Mouse (Mus musculus) midbrain, embryonic 16.5 days (tissue): Measurements from ENCODE around the gene Zfp646. TPM values are rescaled to one million over a fixed set of nuclear protein-coding genes. Genes with fewer than 3 reads are reported as not detected.

Experiments used
- ATAC-seq: fragments of 200-750 bp; cut with Nextera tagmentation; 2 replicates; pipeline ENCODE4 v1.8.0; 2017; ENCODE audit warnings: moderate TSS enrichment
- H3K27ac ChIP-seq: fragments of 300-500 bp; sonication (generic); 2 replicates; pipeline ENCODE4 v1.5.1; 2014; ENCODE audit warnings: mild to moderate bottlenecking, low read length, mixed read lengths
- H3K27me3 ChIP-seq: fragments of 300-500 bp; sonication (generic); 2 replicates; pipeline ENCODE4 v1.6.1; 2014; ENCODE audit warnings: low read depth, low read length, mixed read lengths; ENCODE audit not compliant: control insufficient read depth, insufficient read depth
- H3K36me3 ChIP-seq: fragments of 300-500 bp; sonication (generic); 2 replicates; pipeline ENCODE4 v1.6.1; 2014; ENCODE audit warnings: mild to moderate bottlenecking, low read length, moderate library complexity, mixed read lengths; ENCODE audit not compliant: control insufficient read depth, insufficient read depth
- H3K4me1 ChIP-seq: fragments of 300-500 bp; sonication (generic); 2 replicates; pipeline ENCODE4 v1.6.1; 2014; ENCODE audit warnings: mild to moderate bottlenecking, low read length, mixed read lengths; ENCODE audit not compliant: control insufficient read depth, insufficient read depth
- H3K4me2 ChIP-seq: fragments of 300-500 bp; sonication (generic); 2 replicates; pipeline ENCODE4 v1.6.1; 2014; ENCODE audit warnings: mild to moderate bottlenecking, low read length, mixed read lengths
- H3K4me3 ChIP-seq: fragments of 300-500 bp; sonication (generic); 2 replicates; pipeline ENCODE4 v1.5.1; 2014; ENCODE audit warnings: low read depth, mild to moderate bottlenecking, low read length, moderate library complexity, mixed read lengths
- H3K9ac ChIP-seq: fragments of 300-500 bp; sonication (generic); 2 replicates; pipeline ENCODE4 v1.6.1; 2014; ENCODE audit warnings: low read depth, low read length, mixed read lengths
- H3K9me3 ChIP-seq: fragments of 300-500 bp; sonication (generic); replicated peaks from 2 replicates; pipeline ENCODE4 v1.6.1; 2014; ENCODE audit warnings: mild to moderate bottlenecking, low read length, mixed read lengths; ENCODE audit not compliant: control insufficient read depth, poor library complexity, severe bottlenecking
- WGBS: fragments of 180-500 bp; shearing (Covaris S2); extraction: QIAGEN DNeasy Blood & Tissue Kit; methylation state at CpG from one replicate; pipeline ENCODE4 v1.1.7; 2014; 5-methylcytosine and 5-hydroxymethylcytosine counted together
- polyA plus RNA-seq: library from polyadenylated mRNA; unstranded; fragments of >200 nt; fragmentation: Nextera tagmentation; extraction: Ambion mirVana; gene quantifications from 2 replicates; pipeline ENCODE4 v1.2.1, GENCODE M21; 2015

Gene Zfp646
- polyA plus RNA-seq, 1 experiment from 2014 or later, result 8.3 TPM

DNA sequence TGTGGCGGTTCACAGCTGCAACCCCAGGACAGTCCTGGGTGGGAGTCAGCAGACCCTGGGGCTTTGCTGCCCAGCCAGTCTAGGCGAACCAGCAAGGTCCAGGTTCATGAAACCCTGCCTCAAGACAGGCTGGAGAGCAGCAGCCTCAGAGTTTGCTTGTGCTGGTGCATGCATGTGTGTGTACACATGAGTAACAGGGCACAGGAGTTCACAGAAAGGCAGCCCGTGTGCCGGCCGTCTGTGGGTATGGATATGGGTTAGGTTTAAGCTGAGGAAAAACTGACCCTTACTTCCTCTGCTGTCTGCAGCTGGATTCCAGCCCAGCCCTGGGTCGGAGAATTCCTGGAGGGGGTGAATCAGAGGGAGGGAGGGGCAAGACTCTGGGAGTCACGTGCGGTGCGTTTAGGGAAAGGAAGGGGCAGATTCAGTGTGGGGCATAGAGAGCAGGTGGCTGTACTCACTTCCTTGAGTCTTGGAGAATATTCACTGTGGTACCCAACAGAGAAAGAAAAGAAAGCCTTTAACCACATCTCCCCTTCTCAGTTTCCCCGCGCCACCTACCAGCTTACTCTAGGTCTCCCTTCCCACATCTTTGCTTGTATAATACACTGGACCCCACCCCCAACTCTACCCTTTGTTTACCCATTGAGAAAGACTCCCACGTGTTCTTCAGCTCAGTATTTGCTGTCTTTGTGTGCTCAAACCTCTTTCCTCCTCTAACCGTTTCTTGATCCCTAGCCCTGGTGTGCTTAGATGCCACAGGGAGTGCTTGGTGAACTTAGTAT lies 55.5 kb downstream of the Zfp646 start:
- Histone ChIP-seq H3K4me1 (peaks cover 10% of the 10 kb centered on the region), H3K9me3 (no peaks in the 10 kb centered on the region), H3K4me3 (no peak overlapping the region), H3K36me3 (no peaks in the 10 kb centered on the region), H3K27me3 (peaks cover 26% of the 10 kb centered on the region), H3K9ac (no peak overlapping the region), H3K27ac (no peak overlapping the region), H3K4me2 (no peak overlapping the region)
- WGBS, result 39% methylated on average over 13 of the region's 13 CpGs
- ATAC-seq, result no peak

- 16% methylated on average over 13 of the region's 13 CpGs for WGBS
- Histone ChIP-seq H3K4me3 (no peak overlapping the region), H3K9ac (no peak overlapping the region), H3K36me3 (no peaks in the 10 kb centered on the region), H3K4me1 (peaks cover 10% of the 10 kb centered on the region), H3K27me3 (peaks cover 26% of the 10 kb centered on the region), H3K27ac (no peak overlapping the region), H3K9me3 (no peaks in the 10 kb centered on the region), H3K4me2 (no peak overlapping the region)
- no peak for ATAC-seq
Observed at GRCm38 (mm10) chr7:127932273-127933031, 56.4 kb downstream of the Zfp646 start.

DNA sequence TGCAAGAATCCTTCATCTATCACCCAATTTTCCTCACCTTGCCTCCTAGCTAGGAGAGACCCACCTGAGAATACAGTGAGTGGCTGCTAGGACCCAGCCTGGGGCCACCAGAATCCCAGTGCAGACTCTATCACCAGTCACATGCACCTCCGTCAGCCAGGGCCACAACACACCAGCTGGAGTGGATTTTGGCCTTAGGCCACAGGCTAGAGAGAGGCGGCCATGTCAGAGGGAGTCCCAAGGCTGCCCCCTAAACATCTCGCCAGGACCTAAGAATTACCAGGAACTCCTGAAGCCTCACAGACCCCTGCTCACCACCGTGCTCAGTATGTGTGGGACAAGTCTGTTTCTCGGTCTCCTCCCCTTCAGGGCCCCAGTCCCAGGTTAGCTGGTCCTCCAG lies 58.1 kb downstream of the Zfp646 start:
- 96% methylated on average over 5 of the region's 5 CpGs for WGBS
- Histone ChIP-seq H3K9ac (no peak overlapping the region), H3K4me1 (peaks cover 10% of the 10 kb centered on the region), H3K27ac (no peak overlapping the region), H3K36me3 (no peaks in the 10 kb centered on the region), H3K4me3 (no peak overlapping the region), H3K9me3 (no peaks in the 10 kb centered on the region), H3K27me3 (peaks cover 11% of the 10 kb centered on the region), H3K4me2 (no peak overlapping the region)
- no peak for ATAC-seq

DNA sequence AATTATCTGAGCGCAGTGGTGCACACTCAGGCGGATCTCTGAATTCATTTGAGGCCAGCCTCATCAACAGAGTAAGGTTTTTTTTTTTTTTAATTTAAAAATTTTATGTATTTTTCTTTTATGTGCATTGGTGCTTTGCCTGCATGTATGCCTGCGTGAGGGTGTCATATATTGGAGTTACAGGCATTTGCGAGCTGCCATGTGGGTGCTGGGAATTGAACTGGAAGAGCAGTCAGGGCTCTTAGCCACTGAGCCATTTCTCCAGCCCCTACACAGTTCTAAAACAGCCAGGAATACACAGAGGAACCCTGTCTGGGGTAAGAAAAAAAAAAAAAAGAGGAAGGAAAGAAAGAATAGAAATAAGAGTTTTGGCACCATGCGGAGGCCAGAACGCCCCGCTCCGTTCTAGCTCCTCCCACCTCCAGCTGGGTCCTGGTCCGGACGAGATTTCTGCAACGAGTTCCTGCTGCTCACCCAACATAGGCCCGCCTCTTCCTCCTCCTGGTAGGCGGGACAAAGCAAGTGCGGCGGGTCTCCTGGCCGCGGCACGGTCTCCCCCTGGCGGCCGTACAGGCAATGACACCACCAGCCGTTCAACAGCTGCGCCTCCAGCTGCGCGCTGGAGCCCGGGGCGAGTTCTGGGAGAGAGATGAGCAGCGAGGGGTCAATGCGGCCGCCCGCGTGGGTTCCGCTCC lies 59.2 kb downstream of the Zfp646 start:
- H3K9me3 ChIP-seq, result no peaks in the 10 kb centered on the region
- peak overlapping the region; percentile 80 for H3K4me2 ChIP-seq
- H3K27me3 ChIP-seq, result peaks cover 3% of the 10 kb centered on the region; the same call in 1 of the 2 replicates
- 6% methylated on average over 31 of the region's 32 CpGs for whole genome bisulfite sequencing
- peaks cover 10% of the 10 kb centered on the region for H3K4me1 ChIP-seq
- no peaks in the 10 kb centered on the region for H3K36me3 ChIP-seq
- peak; percentile 95 for ATAC-seq
- peak overlapping the region; percentile 75 for H3K9ac ChIP-seq
- H3K27ac ChIP-seq, result peak overlapping the region; percentile 77
- peak overlapping the region; percentile 54 for H3K4me3 ChIP-seq

Other genes with a start within 250 kb of the Zfp646 start
- gene Bcl7c, start 167.3 kb upstream of the Zfp646 start, polyA plus RNA-seq, result 41.7 and 43.2 TPM in 2 replicates
- gene Ctf1, start 163.5 kb upstream of the Zfp646 start, polyA plus RNA-seq, result 3.2 and 3.3 TPM in 2 replicates
- gene Ctf2, start 144.1 kb upstream of the Zfp646 start, polyA plus RNA-seq, result 0.10 TPM in 1 of 2 replicates, not detected in the other
- gene Fbxl19, start 131.7 kb upstream of the Zfp646 start, polyA plus RNA-seq, result 7.4 and 8.0 TPM in 2 replicates
- 8.8 TPM in 2 replicates for gene Orai3, start 106.4 kb upstream of the Zfp646 start, polyA plus RNA-seq
- 12.8 and 18.0 TPM in 2 replicates for gene Setd1a, start 99.6 kb upstream of the Zfp646 start, polyA plus RNA-seq
- gene Gm49388, start 90.6 kb upstream of the Zfp646 start, polyA plus RNA-seq, result not detected in 2 replicates
- gene Hsd3b7, start 75.6 kb upstream of the Zfp646 start, polyA plus RNA-seq, result 8.4 and 10.3 TPM in 2 replicates
- 18.3 and 19.7 TPM in 2 replicates for gene Stx4a, start 51.9 kb upstream of the Zfp646 start, polyA plus RNA-seq
- 66.5 and 82.2 TPM in 2 replicates for gene Stx1b, start 51.7 kb upstream of the Zfp646 start, polyA plus RNA-seq
- gene Zfp668, start 607 bp downstream of the Zfp646 start, polyA plus RNA-seq, result 37.8 and 38.8 TPM in 2 replicates
- gene Prss53, start 14.7 kb downstream of the Zfp646 start, polyA plus RNA-seq, result 1.1 and 1.2 TPM in 2 replicates
- not detected in 2 replicates for gene Gm21974, start 19.2 kb downstream of the Zfp646 start, polyA plus RNA-seq
- 55.1 and 59.5 TPM in 2 replicates for gene Vkorc1, start 19.4 kb downstream of the Zfp646 start, polyA plus RNA-seq
- gene Bckdk, start 27.9 kb downstream of the Zfp646 start, polyA plus RNA-seq, result 61.3 and 67.1 TPM in 2 replicates
- gene Kat8, start 36.3 kb downstream of the Zfp646 start, polyA plus RNA-seq, result 46.9 and 48.3 TPM in 2 replicates
- 0.20 and 0.27 TPM in 2 replicates for gene Prss8, start 53.9 kb downstream of the Zfp646 start, polyA plus RNA-seq
- 12.2 and 13.4 TPM in 2 replicates for gene Prss36, start 70.5 kb downstream of the Zfp646 start, polyA plus RNA-seq
- 283 and 325 TPM in 2 replicates for gene Fus, start 91.2 kb downstream of the Zfp646 start, polyA plus RNA-seq
- 2.3 and 6.9 TPM in 2 replicates for gene Pycard, start 117.6 kb downstream of the Zfp646 start, polyA plus RNA-seq
- gene Trim72, start 127.7 kb downstream of the Zfp646 start, polyA plus RNA-seq, result not detected in 2 replicates
- gene Itgam, start 186.4 kb downstream of the Zfp646 start, polyA plus RNA-seq, result 0.83 and 0.90 TPM in 2 replicates
- gene Gm49368, start 186.5 kb downstream of the Zfp646 start, polyA plus RNA-seq, result not detected in 2 replicates